In the genomic region with DNA sequence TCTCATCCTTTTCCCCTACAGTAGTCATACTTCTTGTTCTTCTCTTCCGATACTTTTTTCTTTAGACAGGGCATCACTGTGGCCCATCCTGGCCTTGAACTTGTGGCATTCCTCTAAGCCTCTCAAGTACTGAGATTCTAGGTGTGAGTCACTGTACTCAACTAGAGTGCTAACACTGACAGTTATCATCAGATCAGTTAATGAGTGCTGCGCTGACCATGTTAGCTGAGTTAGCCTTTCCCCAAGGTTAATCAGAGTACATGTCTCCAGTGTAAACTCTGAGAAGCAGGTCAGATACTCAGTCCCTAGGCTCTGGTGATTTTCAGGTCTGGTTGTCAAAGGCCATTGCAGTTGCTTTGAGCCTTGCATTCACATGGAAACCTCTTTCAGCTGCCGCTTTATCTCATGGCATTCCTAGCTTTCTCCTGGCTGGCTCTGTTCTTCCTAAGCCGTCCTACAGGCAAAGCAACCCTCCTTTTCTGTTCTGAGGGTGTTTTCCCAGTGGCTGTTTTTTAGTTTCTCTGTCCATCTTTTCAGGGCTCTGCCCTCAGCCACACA, we compare ENCODE assay signal across 27 mouse cellular contexts. TPM values are rescaled to one million over a fixed set of nuclear protein-coding genes. Genes with fewer than 3 reads are reported as not detected.
DNase-seq lines count a peak whose midpoint lies in the region; ATAC-seq and TF ChIP-seq lines count a peak whose summit lies in the region.
"Had no signal": no experiment of that assay in that cellular context is flagged by ENCODE, and none has a peak within 500 bp of the region (broad histone marks: within the 10 kb centered on the region; RNA-seq: fewer than 3 reads in every experiment).

No protein-coding gene starts in this region.

- DNase-seq in heart, embryonic 10.5 days (ENCODE audit: low spot score) = no peak
- DNase-seq in heart, adult 18-20 months = no peak
- DNase-seq in heart, postnatal 10 days = no peak
- DNase-seq in kidney, postnatal 0 days (ENCODE audit: low spot score) = no peak
- DNase-seq in kidney, postnatal 36 days = no peak
- no peak for DNase-seq in adrenal gland, adult (ENCODE audit: inconsistent age in 2 of 2, low spot score in 1 of 2)
- DNase-seq in embryonic facial prominence, embryonic 10.5 days (ENCODE audit: low spot score) = no peak
- DNase-seq: adrenal gland, adult 8-10 months; cerebellum, adult 2 months; cerebellum, postnatal 14 days; gastrocnemius, postnatal 10 days; lung, postnatal 36 days; right cerebral cortex, adult 18-20 months; spleen, adult 18-20 months; thymus, adult 18-20 months; thymus, postnatal 25 days had no signal

- 41% methylated on average over 4 of the region's 4 CpGs for WGBS in heart, embryonic 10.5 days
- WGBS in heart, embryonic 15.5 days = 36% methylated on average over 4 of the region's 4 CpGs
- WGBS in kidney, postnatal 0 days = 84% methylated on average over 4 of the region's 4 CpGs
- 86% methylated on average over 4 of the region's 4 CpGs for WGBS in embryonic facial prominence, embryonic 10.5 days

- H3K4me3 ChIP-seq in heart, embryonic 10.5 days = no peak overlapping the region
- H3K4me3 ChIP-seq in heart, embryonic 15.5 days = no peak overlapping the region
- no peak overlapping the region for H3K4me3 ChIP-seq in kidney, postnatal 0 days (replicated peaks; ENCODE audit: low read depth, low read length)
- H3K4me3 ChIP-seq in embryonic facial prominence, embryonic 10.5 days = no peak overlapping the region
- H3K4me3 ChIP-seq: forebrain, embryonic 13.5 days; hindbrain, embryonic 10.5 days; kidney, embryonic 15.5 days; limb, embryonic 13.5 days had no signal

- H3K4me1 ChIP-seq in heart, embryonic 10.5 days = peaks cover 30% of the 10 kb centered on the region
- H3K4me1 ChIP-seq in heart, embryonic 15.5 days (replicated peaks) = peaks cover 25% of the 10 kb centered on the region
- H3K4me1 ChIP-seq in kidney, postnatal 0 days (replicated peaks; ENCODE audit: insufficient read depth, low read length) = no peaks in the 10 kb centered on the region
- H3K4me1 ChIP-seq in embryonic facial prominence, embryonic 10.5 days = no peaks in the 10 kb centered on the region
- H3K4me1 ChIP-seq: forebrain, embryonic 13.5 days; hindbrain, embryonic 10.5 days; kidney, embryonic 15.5 days; limb, embryonic 13.5 days had no signal

- H3K27me3 ChIP-seq in heart, embryonic 10.5 days (ENCODE audit: insufficient read depth, poor library complexity, severe bottlenecking) = no peaks in the 10 kb centered on the region
- no peaks in the 10 kb centered on the region for H3K27me3 ChIP-seq in heart, embryonic 15.5 days
- no peaks in the 10 kb centered on the region for H3K27me3 ChIP-seq in kidney, postnatal 0 days (ENCODE audit: insufficient read depth, low read length)
- no peaks in the 10 kb centered on the region for H3K27me3 ChIP-seq in embryonic facial prominence, embryonic 10.5 days (replicated peaks; ENCODE audit: low read depth, poor library complexity, severe bottlenecking)
- H3K27me3 ChIP-seq: CH12.LX; forebrain, embryonic 13.5 days; kidney, embryonic 15.5 days; limb, embryonic 13.5 days had no signal

- H3K36me3 ChIP-seq in heart, embryonic 10.5 days = peaks cover 58% of the 10 kb centered on the region
- peaks cover 37% of the 10 kb centered on the region; the same call in 1 of the 2 replicates for H3K36me3 ChIP-seq in heart, embryonic 15.5 days
- peaks cover 13% of the 10 kb centered on the region for H3K36me3 ChIP-seq in kidney, postnatal 0 days (ENCODE audit: insufficient read depth, low read length)
- H3K36me3 ChIP-seq in embryonic facial prominence, embryonic 10.5 days (replicated peaks) = peaks cover 51% of the 10 kb centered on the region

- H3K9ac ChIP-seq in heart, embryonic 15.5 days = no peak overlapping the region
- H3K9ac ChIP-seq in kidney, postnatal 0 days (ENCODE audit: low read depth, low read length) = no peak overlapping the region
- H3K9ac ChIP-seq: forebrain, embryonic 13.5 days; kidney, embryonic 15.5 days; limb, embryonic 13.5 days had no signal

- intact Hi-C loops in heart, postnatal 10 days (cut with DNase I) = no loop called here

- no peak for TF ChIP-seq CTCF in kidney, postnatal 0 days (IDR thresholded peaks at IDR 0.05; ENCODE audit: low read depth)

- ATAC-seq in heart, embryonic 15.5 days (replicated peaks; ENCODE audit: insufficient number of reproducible peaks, insufficient read depth, low FRiP score, low read depth) = no peak
- peak; percentile 77 for ATAC-seq in kidney, postnatal 0 days (replicated peaks; ENCODE audit: low FRiP score, low read depth)
- ATAC-seq: activated CD4-positive, CD25-positive, alpha-beta regulatory T cell, adult 4 months; forebrain, embryonic 13.5 days; hindbrain, embryonic 16.5 days; midbrain, embryonic 16.5 days had no signal

- H3K4me2 ChIP-seq in heart, embryonic 15.5 days = no peak overlapping the region
- no peak overlapping the region for H3K4me2 ChIP-seq in kidney, postnatal 0 days (ENCODE audit: low read length)
- H3K4me2 ChIP-seq: forebrain, embryonic 13.5 days; kidney, embryonic 15.5 days; limb, embryonic 13.5 days; liver, embryonic 11.5 days; midbrain, embryonic 11.5 days had no signal

- peak overlapping the region; percentile 78; the same call in 1 of the 2 replicates for H3K27ac ChIP-seq in heart, embryonic 10.5 days
- H3K27ac ChIP-seq in heart, embryonic 15.5 days = peak overlapping the region; percentile 78
- peak overlapping the region; percentile 67 for H3K27ac ChIP-seq in kidney, postnatal 0 days
- no peak overlapping the region for H3K27ac ChIP-seq in embryonic facial prominence, embryonic 10.5 days (replicated peaks)
- H3K27ac ChIP-seq: forebrain, embryonic 13.5 days; hindbrain, embryonic 10.5 days; limb, embryonic 13.5 days had no signal

- H3K9me3 ChIP-seq in heart, embryonic 10.5 days = no peaks in the 10 kb centered on the region
- H3K9me3 ChIP-seq in heart, embryonic 15.5 days (replicated peaks) = no peaks in the 10 kb centered on the region
- H3K9me3 ChIP-seq in kidney, postnatal 0 days (replicated peaks; ENCODE audit: low read length) = no peaks in the 10 kb centered on the region
- H3K9me3 ChIP-seq in embryonic facial prominence, embryonic 10.5 days = no peaks in the 10 kb centered on the region
- H3K9me3 ChIP-seq: forebrain, embryonic 13.5 days; hindbrain, embryonic 10.5 days; kidney, embryonic 15.5 days; limb, embryonic 13.5 days had no signal

RNA-seq across cellular contexts. Expression of a gene that starts 15.2 kb away (rescaled TPM):
- polyA plus RNA-seq in heart, embryonic 10.5 days (2016; fragmentation: Nextera tagmentation; extraction: Ambion mirVana) = 17.5 and 19.7 TPM in 2 replicates
- 1 to 10 TPM; 6.4 to 8.3 TPM for total RNA-seq in heart, adult 18-20 months (2021)
- polyA plus RNA-seq in heart, embryonic 15.5 days (2015; fragmentation: Nextera tagmentation; extraction: Ambion mirVana) = 13.8 and 17.8 TPM in 2 replicates
- 10 to 100 TPM; 15.5 to 18.3 TPM for total RNA-seq in heart, postnatal 10 days (2021)
- polyA plus RNA-seq in kidney, postnatal 0 days (2015; fragmentation: Nextera tagmentation; extraction: Ambion mirVana) = 18.2 and 19.3 TPM in 2 replicates
- 24.4 and 25.6 TPM in 2 replicates for polyA plus RNA-seq in embryonic facial prominence, embryonic 10.5 days (2016; fragmentation: Nextera tagmentation; extraction: Ambion mirVana)

RNA-seq across cellular contexts. Expression of a gene that starts 42.2 kb away (rescaled TPM):
- 25.9 and 33.1 TPM in 2 replicates for polyA plus RNA-seq in heart, embryonic 10.5 days (2016; fragmentation: Nextera tagmentation; extraction: Ambion mirVana)
- total RNA-seq in heart, adult 18-20 months (2021) = 10 to 100 TPM; 28.5 to 36.0 TPM
- 18.2 and 24.7 TPM in 2 replicates for polyA plus RNA-seq in heart, embryonic 15.5 days (2015; fragmentation: Nextera tagmentation; extraction: Ambion mirVana)
- 10 to 100 TPM; 68.7 to 71.7 TPM for total RNA-seq in heart, postnatal 10 days (2021)
- 20.2 and 20.6 TPM in 2 replicates for polyA plus RNA-seq in kidney, postnatal 0 days (2015; fragmentation: Nextera tagmentation; extraction: Ambion mirVana)
- polyA plus RNA-seq in embryonic facial prominence, embryonic 10.5 days (2016; fragmentation: Nextera tagmentation; extraction: Ambion mirVana) = 34.2 and 36.3 TPM in 2 replicates

RNA-seq across cellular contexts. Expression of a gene that starts 44.3 kb away (rescaled TPM):
- 60.6 and 65.3 TPM in 2 replicates for polyA plus RNA-seq in heart, embryonic 10.5 days (2016; fragmentation: Nextera tagmentation; extraction: Ambion mirVana)
- total RNA-seq in heart, adult 18-20 months (2021) = 10 to 100 TPM; 43.8 to 47.7 TPM
- 75.7 and 76.8 TPM in 2 replicates for polyA plus RNA-seq in heart, embryonic 15.5 days (2015; fragmentation: Nextera tagmentation; extraction: Ambion mirVana)
- 10 to 100 TPM; 48.5 to 59.8 TPM for total RNA-seq in heart, postnatal 10 days (2021)
- 36.5 and 45.5 TPM in 2 replicates for polyA plus RNA-seq in kidney, postnatal 0 days (2015; fragmentation: Nextera tagmentation; extraction: Ambion mirVana)
- 43.9 and 50.6 TPM in 2 replicates for polyA plus RNA-seq in embryonic facial prominence, embryonic 10.5 days (2016; fragmentation: Nextera tagmentation; extraction: Ambion mirVana)

RNA-seq across cellular contexts. Expression of a gene that starts 46.8 kb away (rescaled TPM):
- polyA plus RNA-seq in heart, embryonic 10.5 days (2016; fragmentation: Nextera tagmentation; extraction: Ambion mirVana) = 224 and 232 TPM in 2 replicates
- 100 to 1,000 TPM; 108 to 122 TPM for total RNA-seq in heart, adult 18-20 months (2021)
- 159 and 218 TPM in 2 replicates for polyA plus RNA-seq in heart, embryonic 15.5 days (2015; fragmentation: Nextera tagmentation; extraction: Ambion mirVana)
- total RNA-seq in heart, postnatal 10 days (2021) = 10 to 100 TPM; 83.7 to 91.9 TPM
- polyA plus RNA-seq in kidney, postnatal 0 days (2015; fragmentation: Nextera tagmentation; extraction: Ambion mirVana) = 195 and 223 TPM in 2 replicates
- 253 and 263 TPM in 2 replicates for polyA plus RNA-seq in embryonic facial prominence, embryonic 10.5 days (2016; fragmentation: Nextera tagmentation; extraction: Ambion mirVana)

RNA-seq across cellular contexts. Expression of a gene that starts 54.8 kb away (rescaled TPM):
- 18.4 and 19.5 TPM in 2 replicates for polyA plus RNA-seq in heart, embryonic 10.5 days (2016; fragmentation: Nextera tagmentation; extraction: Ambion mirVana)
- total RNA-seq in heart, adult 18-20 months (2021) = 1 to 10 TPM; 4.6 to 6.1 TPM
- polyA plus RNA-seq in heart, embryonic 15.5 days (2015; fragmentation: Nextera tagmentation; extraction: Ambion mirVana) = 19.0 and 23.9 TPM in 2 replicates
- total RNA-seq in heart, postnatal 10 days (2021) = 10 to 100 TPM; 11.1 to 11.6 TPM
- 21.6 and 22.4 TPM in 2 replicates for polyA plus RNA-seq in kidney, postnatal 0 days (2015; fragmentation: Nextera tagmentation; extraction: Ambion mirVana)
- 20.2 and 20.9 TPM in 2 replicates for polyA plus RNA-seq in embryonic facial prominence, embryonic 10.5 days (2016; fragmentation: Nextera tagmentation; extraction: Ambion mirVana)
